Mouse (Mus musculus) hindbrain, embryonic 16.5 days (tissue): ENCODE results near the gene Psmb2. TPM values are rescaled to one million over a fixed set of nuclear protein-coding genes. Genes with fewer than 3 reads are reported as not detected.

Source experiments
- ATAC-seq: fragments of 200-750 bp; cut with Nextera tagmentation; 2 replicates; pipeline ENCODE4 v1.8.0; 2017; ENCODE audit warnings: moderate TSS enrichment, moderate library complexity
- H3K27ac ChIP-seq: fragments of 300-500 bp; sonication (generic); 2 replicates; pipeline ENCODE4 v1.5.1; 2014; ENCODE audit warnings: low read depth, mild to moderate bottlenecking, control low read depth, low read length, moderate library complexity
- H3K27me3 ChIP-seq: fragments of 300-500 bp; sonication (generic); replicated peaks from 2 replicates; pipeline ENCODE4 v1.6.1; 2014; ENCODE audit warnings: low read length; ENCODE audit not compliant: control insufficient read depth, insufficient read depth
- H3K36me3 ChIP-seq: fragments of 300-500 bp; sonication (generic); 2 replicates; pipeline ENCODE4 v1.6.1; 2014; ENCODE audit warnings: mild to moderate bottlenecking, low read length, moderate library complexity, mixed read lengths; ENCODE audit not compliant: control insufficient read depth, insufficient read depth
- H3K4me1 ChIP-seq: fragments of 300-500 bp; sonication (generic); 2 replicates; pipeline ENCODE4 v1.6.1; 2014; ENCODE audit warnings: low read depth, low read length; ENCODE audit not compliant: control insufficient read depth, insufficient read depth
- H3K4me2 ChIP-seq: fragments of 300-500 bp; sonication (generic); 2 replicates; pipeline ENCODE4 v1.6.1; 2014; ENCODE audit warnings: mild to moderate bottlenecking, low read length, control low read depth, moderate library complexity
- H3K4me3 ChIP-seq: fragments of 300-500 bp; sonication (generic); 2 replicates; pipeline ENCODE4 v1.5.1; 2014; ENCODE audit warnings: mild to moderate bottlenecking, low read length, control low read depth, moderate library complexity
- H3K9ac ChIP-seq: fragments of 300-500 bp; sonication (generic); 2 replicates; pipeline ENCODE4 v1.6.1; 2014; ENCODE audit warnings: low read depth, mild to moderate bottlenecking, control low read depth, low read length, moderate library complexity
- H3K9me3 ChIP-seq: fragments of 300-500 bp; sonication (generic); 2 replicates; pipeline ENCODE4 v1.6.1; 2014; ENCODE audit warnings: mild to moderate bottlenecking, low read length, moderate library complexity; ENCODE audit not compliant: control insufficient read depth
- WGBS: fragments of 180-500 bp; shearing (Covaris S2); extraction: QIAGEN DNeasy Blood & Tissue Kit; methylation state at CpG from one replicate; pipeline ENCODE4 v1.1.7; 2014; 5-methylcytosine and 5-hydroxymethylcytosine counted together
- polyA plus RNA-seq: library from polyadenylated mRNA; unstranded; fragments of >200 nt; fragmentation: Nextera tagmentation; extraction: Ambion mirVana; gene quantifications from 2 replicates; pipeline ENCODE4 v1.2.1, GENCODE M21; 2015

Psmb2 gene
- polyA plus RNA-seq, 1 experiment from 2014 or later: 420 TPM

GRCm38 (mm10) chr4:126647996-126648910, 29.2 kb upstream of the Psmb2 start:
- Histone ChIP-seq H3K27ac (peak overlapping the region; percentile 36), H3K4me3 (no peak overlapping the region), H3K4me1 (peaks cover 7% of the 10 kb centered on the region), H3K4me2 (peak overlapping the region; percentile 1; the same call in 1 of the 2 replicates), H3K9ac (no peak overlapping the region), H3K9me3 (no peaks in the 10 kb centered on the region), H3K27me3 (no peaks in the 10 kb centered on the region; the same call in 1 of the 2 replicates), H3K36me3 (no peaks in the 10 kb centered on the region)
- 29% methylated on average over 24 of the region's 24 CpGs for WGBS
- ATAC-seq: peak; percentile 60

GRCm38 (mm10) chr4:126653148-126653547, 24.3 kb upstream of the Psmb2 start:
- H3K36me3 ChIP-seq: no peaks in the 10 kb centered on the region
- no peak overlapping the region for H3K27ac ChIP-seq
- no peak overlapping the region for H3K4me3 ChIP-seq
- H3K9me3 ChIP-seq: no peaks in the 10 kb centered on the region
- no peaks in the 10 kb centered on the region; the same call in 1 of the 2 replicates for H3K27me3 ChIP-seq
- H3K9ac ChIP-seq: no peak overlapping the region
- WGBS: 84% methylated on average over 5 of the region's 5 CpGs
- H3K4me1 ChIP-seq: peaks cover 4% of the 10 kb centered on the region
- ATAC-seq: no peak
- H3K4me2 ChIP-seq: no peak overlapping the region

DNA sequence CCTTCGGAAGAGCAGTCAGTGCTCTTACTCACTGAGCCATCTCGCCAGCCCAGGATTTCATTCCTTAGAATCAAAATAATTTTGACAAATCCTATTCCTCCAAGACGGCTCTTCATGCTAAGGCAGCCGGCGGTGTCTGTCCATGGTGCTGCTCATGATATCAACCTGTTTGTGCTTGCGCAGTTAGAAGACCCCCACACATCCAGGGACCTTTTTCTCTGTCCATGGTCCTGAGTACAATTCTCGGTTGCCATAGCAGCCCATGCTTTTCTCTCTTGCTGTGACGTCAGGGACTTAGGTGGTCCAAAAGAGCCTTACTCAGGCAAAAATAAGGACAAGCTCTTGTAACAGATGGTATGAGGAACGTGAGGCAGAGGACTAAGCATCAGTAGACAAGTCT, 22.1 kb upstream of the Psmb2 start:
- no peaks in the 10 kb centered on the region for H3K9me3 ChIP-seq
- H3K9ac ChIP-seq: no peak overlapping the region
- H3K36me3 ChIP-seq: no peaks in the 10 kb centered on the region
- 16% methylated on average over 9 of the region's 9 CpGs for WGBS
- no peak overlapping the region for H3K4me3 ChIP-seq
- H3K4me2 ChIP-seq: no peak overlapping the region
- H3K27me3 ChIP-seq: peaks cover 3% of the 10 kb centered on the region
- ATAC-seq: 0 out of 2 replicates have a peak, but pooled peaks have one; percentile 45
- H3K4me1 ChIP-seq: no peaks in the 10 kb centered on the region
- H3K27ac ChIP-seq: no peak overlapping the region

GRCm38 (mm10) chr4:126661249-126661648, 16.2 kb upstream of the Psmb2 start:
- 52% methylated on average over 7 of the region's 7 CpGs for WGBS
- peak; percentile 63 for ATAC-seq
- Histone ChIP-seq H3K27ac (no peak overlapping the region), H3K9me3 (no peaks in the 10 kb centered on the region), H3K36me3 (no peaks in the 10 kb centered on the region), H3K4me2 (no peak overlapping the region), H3K9ac (no peak overlapping the region), H3K27me3 (peaks cover 3% of the 10 kb centered on the region; the same call in 1 of the 2 replicates), H3K4me3 (no peak overlapping the region), H3K4me1 (no peaks in the 10 kb centered on the region; the same call in 1 of the 2 replicates)

- no peak for ATAC-seq
- H3K36me3 ChIP-seq: no peaks in the 10 kb centered on the region
- no peak overlapping the region for H3K27ac ChIP-seq
- no peaks in the 10 kb centered on the region; the same call in 1 of the 2 replicates for H3K4me1 ChIP-seq
- no peak overlapping the region for H3K4me2 ChIP-seq
- no peaks in the 10 kb centered on the region for H3K9me3 ChIP-seq
- H3K9ac ChIP-seq: no peak overlapping the region
- H3K27me3 ChIP-seq: no peaks in the 10 kb centered on the region
- WGBS: 92% methylated on average over 2 of the region's 2 CpGs
- H3K4me3 ChIP-seq: no peak overlapping the region
These were observed 10.4 kb upstream of the Psmb2 start for GRCm38 (mm10) chr4:126667075-126667474.

DNA sequence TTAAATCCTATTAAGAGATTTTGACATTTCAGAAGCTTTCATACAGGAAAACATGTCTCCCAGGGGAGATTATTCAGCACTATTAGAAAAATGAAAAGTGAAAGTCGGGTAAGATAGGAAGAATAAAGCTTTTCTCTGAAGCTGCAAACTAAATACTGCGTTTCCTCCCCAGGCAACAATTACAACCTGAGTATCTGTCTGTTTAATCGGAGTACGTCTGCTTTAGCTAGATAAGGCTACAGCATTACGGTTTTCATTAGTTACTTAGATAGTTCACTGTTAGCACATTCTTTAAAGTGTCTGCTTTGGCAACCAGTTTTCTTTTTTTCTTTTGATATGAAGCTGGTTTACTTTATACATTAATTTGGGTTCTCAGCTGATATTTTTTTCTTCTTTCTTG, 4.9 kb downstream of the Psmb2 start:
- Histone ChIP-seq H3K27me3 (no peaks in the 10 kb centered on the region), H3K4me2 (no peak overlapping the region), H3K27ac (no peak overlapping the region), H3K9ac (no peak overlapping the region), H3K36me3 (peaks cover 10% of the 10 kb centered on the region), H3K4me3 (no peak overlapping the region), H3K4me1 (peaks cover 16% of the 10 kb centered on the region), H3K9me3 (no peaks in the 10 kb centered on the region)
- 86% methylated on average over 5 of the region's 5 CpGs for WGBS
- ATAC-seq: no peak

GRCm38 (mm10) chr4:126683084-126683483, 5.7 kb downstream of the Psmb2 start:
- no peak overlapping the region for H3K27ac ChIP-seq
- no peak overlapping the region for H3K9ac ChIP-seq
- 58% methylated on average over 3 of the region's 3 CpGs for WGBS
- peaks cover 14% of the 10 kb centered on the region for H3K4me1 ChIP-seq
- no peak overlapping the region for H3K4me2 ChIP-seq
- no peaks in the 10 kb centered on the region for H3K9me3 ChIP-seq
- H3K4me3 ChIP-seq: no peak overlapping the region
- ATAC-seq: no peak
- H3K27me3 ChIP-seq: no peaks in the 10 kb centered on the region
- peaks cover 10% of the 10 kb centered on the region for H3K36me3 ChIP-seq

DNA sequence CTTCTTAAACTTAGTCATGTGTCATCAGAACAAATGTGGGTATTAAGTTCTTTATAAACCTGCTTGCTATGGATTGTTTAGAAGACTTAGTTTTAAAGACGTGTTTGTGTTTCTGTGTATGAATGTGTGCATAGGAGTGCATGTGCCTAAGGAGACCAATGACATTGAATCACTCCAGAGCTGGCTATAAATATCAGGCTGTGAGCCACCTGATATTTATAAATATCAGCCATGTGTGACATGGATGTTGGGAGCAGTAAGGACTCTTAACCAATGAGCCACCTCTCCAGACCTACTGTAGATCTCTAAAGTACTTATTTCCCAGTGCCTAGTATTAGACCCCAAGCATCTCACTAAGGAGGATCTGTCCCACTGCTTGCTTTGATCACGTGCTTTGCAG, 12.0 kb downstream of the Psmb2 start:
- ATAC-seq: no peak
- Histone ChIP-seq H3K36me3 (peaks cover 16% of the 10 kb centered on the region), H3K27me3 (no peaks in the 10 kb centered on the region), H3K4me1 (no peaks in the 10 kb centered on the region), H3K4me2 (no peak overlapping the region), H3K9me3 (no peaks in the 10 kb centered on the region), H3K9ac (no peak overlapping the region), H3K27ac (no peak overlapping the region), H3K4me3 (no peak overlapping the region)
- 87% methylated on average over 2 of the region's 2 CpGs for WGBS

DNA sequence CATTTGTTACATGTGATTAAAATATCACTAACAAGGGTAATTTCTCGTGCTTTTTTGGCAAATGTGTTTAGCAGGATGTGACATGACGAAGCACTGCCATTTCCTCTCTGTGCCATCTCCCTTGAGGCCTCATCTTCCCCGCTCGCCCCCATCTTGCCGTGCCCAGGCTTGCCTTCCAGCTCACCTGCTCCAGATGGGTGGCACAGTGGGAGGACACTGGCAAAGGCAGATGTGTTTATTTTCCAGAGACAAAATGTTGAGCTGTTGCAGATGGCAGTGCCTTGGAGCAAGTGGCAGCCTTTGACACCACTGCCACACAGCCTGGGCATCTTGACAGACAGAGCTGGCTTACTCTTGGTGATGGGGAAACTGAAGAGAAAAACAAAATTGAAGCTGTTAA, 15.6 kb downstream of the Psmb2 start:
- no peak overlapping the region for H3K27ac ChIP-seq
- no peak overlapping the region for H3K9ac ChIP-seq
- whole genome bisulfite sequencing: 71% methylated on average over 5 of the region's 5 CpGs
- H3K4me1 ChIP-seq: no peaks in the 10 kb centered on the region
- no peaks in the 10 kb centered on the region for H3K9me3 ChIP-seq
- no peak overlapping the region for H3K4me3 ChIP-seq
- ATAC-seq: no peak
- peaks cover 6% of the 10 kb centered on the region for H3K36me3 ChIP-seq
- no peak overlapping the region for H3K4me2 ChIP-seq
- H3K27me3 ChIP-seq: no peaks in the 10 kb centered on the region
